Mouse (Mus musculus) midbrain, postnatal 0 days (tissue): ENCODE measurements around the gene Kcnf1. TPM values are rescaled to one million over a fixed set of nuclear protein-coding genes. Genes with fewer than 3 reads are reported as not detected.
A peak's percentile ranks its signal among the peaks of the same experiment; 100 is the strongest.

Experiments used
- ATAC-seq: fragments of 200-750 bp; cut with Nextera tagmentation; 2 replicates; pipeline ENCODE4 v1.8.0; 2017; ENCODE audit warnings: moderate number of reproducible peaks, mild to moderate bottlenecking, moderate TSS enrichment, moderate library complexity; ENCODE audit not compliant: low FRiP score
- DNase-seq: peaks from one replicate; pipeline ENCODE4 v3.0.0-alpha.2; 2015; ENCODE audit warnings: low spot score
- H3K27ac ChIP-seq: fragments of 300-500 bp; sonication (generic); 2 replicates; pipeline ENCODE4 v1.5.1; 2014; ENCODE audit warnings: low read depth, mild to moderate bottlenecking, low read length, mixed read lengths
- H3K27me3 ChIP-seq: fragments of 300-500 bp; sonication (generic); 2 replicates; pipeline ENCODE4 v1.6.1; 2014; ENCODE audit warnings: low read length, control low read depth, mixed read lengths; ENCODE audit not compliant: insufficient read depth
- H3K36me3 ChIP-seq: fragments of 300-500 bp; sonication (generic); 2 replicates; pipeline ENCODE4 v1.6.1; 2014; ENCODE audit warnings: low read length, control low read depth, mixed read lengths; ENCODE audit not compliant: insufficient read depth
- H3K4me1 ChIP-seq: fragments of 300-500 bp; sonication (generic); 2 replicates; pipeline ENCODE4 v1.6.1; 2014; ENCODE audit warnings: mild to moderate bottlenecking, control low read depth, antibody characterized with exemption, low read length, mixed read lengths; ENCODE audit not compliant: insufficient read depth
- H3K4me2 ChIP-seq: fragments of 300-500 bp; sonication (generic); 2 replicates; pipeline ENCODE4 v1.6.1; 2014; ENCODE audit warnings: low read depth, mild to moderate bottlenecking, low read length, mixed read lengths; ENCODE audit not compliant: poor library complexity, severe bottlenecking
- H3K4me3 ChIP-seq: fragments of 300-500 bp; sonication (generic); 2 replicates; pipeline ENCODE4 v1.5.1; 2014; ENCODE audit warnings: low read depth, mild to moderate bottlenecking, low read length, moderate library complexity
- H3K9ac ChIP-seq: fragments of 300-500 bp; sonication (generic); replicated peaks from 2 replicates; pipeline ENCODE4 v1.6.1; 2014; ENCODE audit warnings: mild to moderate bottlenecking, low read length, moderate library complexity, mixed read lengths; ENCODE audit not compliant: poor library complexity, severe bottlenecking
- H3K9me3 ChIP-seq: fragments of 300-500 bp; sonication (generic); 2 replicates; pipeline ENCODE4 v1.6.1; 2016; ENCODE audit warnings: low read length, control low read depth
- CTCF ChIP-seq: IDR thresholded peaks from 2 replicates; pipeline ENCODE4 v1.5.1; 2016; ENCODE audit warnings: antibody characterized with exemption, mild to moderate bottlenecking
- WGBS: fragments of 180-500 bp; shearing (Covaris S2); extraction: QIAGEN DNeasy Blood & Tissue Kit; methylation state at CpG from one replicate; pipeline ENCODE4 v1.1.7; 2014; 5-methylcytosine and 5-hydroxymethylcytosine counted together
- polyA plus RNA-seq: library from polyadenylated mRNA; unstranded; fragments of >200 nt; fragmentation: Nextera tagmentation; extraction: Ambion mirVana; gene quantifications from 2 replicates; pipeline ENCODE4 v1.2.1, GENCODE M21; 2015
- total RNA-seq: library from RNA; depleted of rRNA; stranded (reverse); fragments of >200 nt; gene quantifications from 2 replicates; pipeline ENCODE4 v1.2.3, GENCODE M21; 2014

Kcnf1 gene
- total and polyA plus RNA-seq, 2 experiments from 2014 or later, result 5.1 to 12.2 TPM

- no peak overlapping the region for H3K27ac ChIP-seq
- 83% methylated on average over 10 of the region's 10 CpGs for WGBS
- H3K9ac ChIP-seq, result no peak overlapping the region
- no peaks in the 10 kb centered on the region for H3K27me3 ChIP-seq
- H3K4me3 ChIP-seq, result no peak overlapping the region
- ATAC-seq, result no peak
- no peaks in the 10 kb centered on the region for H3K9me3 ChIP-seq
- no peaks in the 10 kb centered on the region for H3K36me3 ChIP-seq
- DNase-seq, result no peak
- TF ChIP-seq CTCF, result no peak
- H3K4me1 ChIP-seq, result peaks cover 7% of the 10 kb centered on the region
- H3K4me2 ChIP-seq, result 0 out of 2 replicates have a peak overlapping the region, but pooled peaks have one; percentile 0
Observed at GRCm38 (mm10) chr12:17174134-17174893, 2.4 kb downstream of the Kcnf1 start.

GRCm38 (mm10) chr12:17170406-17170805 is 6.3 kb downstream of the Kcnf1 start:
- Histone ChIP-seq H3K4me1 (peaks cover 5% of the 10 kb centered on the region), H3K27me3 (no peaks in the 10 kb centered on the region), H3K4me2 (no peak overlapping the region), H3K36me3 (no peaks in the 10 kb centered on the region), H3K9me3 (no peaks in the 10 kb centered on the region), H3K4me3 (no peak overlapping the region), H3K27ac (no peak overlapping the region), H3K9ac (no peak overlapping the region)
- TF ChIP-seq CTCF, result no peak
- ATAC-seq (no peak), DNase-seq (no peak)
- WGBS, result 87% methylated on average over 10 of the region's 10 CpGs

- Histone ChIP-seq H3K4me2 (no peak overlapping the region), H3K27ac (no peak overlapping the region), H3K4me3 (no peak overlapping the region), H3K27me3 (no peaks in the 10 kb centered on the region), H3K9ac (no peak overlapping the region), H3K9me3 (no peaks in the 10 kb centered on the region), H3K4me1 (no peaks in the 10 kb centered on the region), H3K36me3 (no peaks in the 10 kb centered on the region)
- TF ChIP-seq CTCF, result no peak
- WGBS, result 93% methylated on average over 2 of the region's 2 CpGs
- ATAC-seq (no peak), DNase-seq (no peak)
Observed at GRCm38 (mm10) chr12:17166116-17166515, 10.6 kb downstream of the Kcnf1 start.

- no peak for TF ChIP-seq CTCF
- H3K4me3 ChIP-seq, result no peak overlapping the region
- no peak for DNase-seq
- no peak overlapping the region for H3K27ac ChIP-seq
- no peaks in the 10 kb centered on the region for H3K9me3 ChIP-seq
- no peaks in the 10 kb centered on the region for H3K27me3 ChIP-seq
- no peak for ATAC-seq
- H3K36me3 ChIP-seq, result no peaks in the 10 kb centered on the region
- 95% methylated on average over 3 of the region's 3 CpGs for WGBS
- H3K4me2 ChIP-seq, result no peak overlapping the region
- no peak overlapping the region for H3K9ac ChIP-seq
- H3K4me1 ChIP-seq, result no peaks in the 10 kb centered on the region
Observed at GRCm38 (mm10) chr12:17163996-17164395, 12.7 kb downstream of the Kcnf1 start.

- H3K27ac ChIP-seq, result no peak overlapping the region
- H3K4me3 ChIP-seq, result no peak overlapping the region
- H3K4me1 ChIP-seq, result no peaks in the 10 kb centered on the region
- DNase-seq, result no peak
- 82% methylated on average over 7 of the region's 7 CpGs for WGBS
- no peak overlapping the region for H3K4me2 ChIP-seq
- no peaks in the 10 kb centered on the region for H3K9me3 ChIP-seq
- TF ChIP-seq CTCF, result no peak
- no peak overlapping the region for H3K9ac ChIP-seq
- no peaks in the 10 kb centered on the region for H3K36me3 ChIP-seq
- no peaks in the 10 kb centered on the region for H3K27me3 ChIP-seq
- no peak for ATAC-seq
Observed at GRCm38 (mm10) chr12:17159549-17159948, 17.1 kb downstream of the Kcnf1 start.

GRCm38 (mm10) chr12:17157558-17157957 is 19.1 kb downstream of the Kcnf1 start:
- no peak overlapping the region for H3K4me3 ChIP-seq
- DNase-seq (no peak), ATAC-seq (no peak)
- no peaks in the 10 kb centered on the region for H3K36me3 ChIP-seq
- H3K9ac ChIP-seq, result no peak overlapping the region
- H3K27ac ChIP-seq, result no peak overlapping the region
- TF ChIP-seq CTCF, result no peak
- no peak overlapping the region for H3K4me2 ChIP-seq
- WGBS, result 95% methylated on average over 15 of the region's 15 CpGs
- H3K27me3 ChIP-seq, result no peaks in the 10 kb centered on the region
- H3K9me3 ChIP-seq, result no peaks in the 10 kb centered on the region
- H3K4me1 ChIP-seq, result no peaks in the 10 kb centered on the region; the same call in 1 of the 2 replicates
